Mouse (Mus musculus): ENCODE results near the gene Rpa1.

- peak; percentile 86; the same call in 1 of the 2 replicates for TF ChIP-seq CTCF (IDR thresholded peaks at IDR 0.05; ENCODE audit: borderline replicate concordance, extremely low read depth, insufficient read depth, insufficient read length)
- no peak for TF ChIP-seq POLR2A (IDR thresholded peaks at IDR 0.05; ENCODE audit: borderline replicate concordance, extremely low read depth, insufficient read depth, insufficient read length, poor library complexity, severe bottlenecking)
Observed at GRCm38 (mm10) chr11:75290566-75291271, 57.4 kb downstream of the Rpa1 start.

All from brain, embryonic 14.5 days (tissue).